8 mouse cellular contexts compared by ENCODE assay signal in the genomic region with DNA sequence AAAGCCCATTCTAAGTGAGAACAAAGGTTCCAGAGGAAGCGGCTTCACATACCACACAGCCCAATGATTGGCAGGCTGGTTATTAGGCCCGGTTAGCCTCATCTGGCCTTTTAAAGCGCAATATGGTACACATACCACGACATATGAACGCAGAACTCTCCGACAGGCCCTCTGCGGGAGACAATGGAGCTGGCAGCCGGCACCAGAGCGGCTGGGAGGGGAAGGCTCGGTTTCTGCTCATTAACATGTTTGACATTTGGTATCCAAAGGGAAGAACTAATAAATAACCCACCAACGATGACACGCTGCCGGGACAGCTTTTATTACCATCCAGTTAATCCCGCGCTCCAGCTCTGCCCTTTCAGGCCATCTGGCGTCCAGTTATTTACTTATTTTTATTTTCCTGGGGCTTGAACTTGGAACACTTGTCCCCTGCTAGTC.
DNase-seq lines count a peak whose midpoint lies in the region; ATAC-seq lines count a peak whose summit lies in the region.

No protein-coding gene starts in this region.

- H3K27ac ChIP-seq in lung, embryonic 16.5 days (ENCODE audit: low read length), result 0 out of 2 replicates have a peak overlapping the region, but pooled peaks have one; percentile 17
- no peak overlapping the region for H3K27ac ChIP-seq in stomach, embryonic 16.5 days (ENCODE audit: low read length)

- H3K4me3 ChIP-seq in lung, embryonic 16.5 days (ENCODE audit: low read length), result no peak overlapping the region
- H3K4me3 ChIP-seq in stomach, embryonic 16.5 days (replicated peaks; ENCODE audit: low read length), result no peak overlapping the region

- H3K4me1 ChIP-seq in lung, embryonic 16.5 days (replicated peaks; ENCODE audit: control insufficient read depth, insufficient read depth, low read length), result peaks cover 3% of the 10 kb centered on the region; the same call in 1 of the 2 replicates
- no peaks in the 10 kb centered on the region for H3K4me1 ChIP-seq in stomach, embryonic 16.5 days (ENCODE audit: control insufficient read depth, insufficient read depth, low read length)

- H3K9me3 ChIP-seq in lung, embryonic 16.5 days (ENCODE audit: control insufficient read depth, low read length), result no peaks in the 10 kb centered on the region
- no peaks in the 10 kb centered on the region for H3K9me3 ChIP-seq in stomach, embryonic 16.5 days (replicated peaks; ENCODE audit: control insufficient read depth, low read length)

- no peaks in the 10 kb centered on the region for H3K27me3 ChIP-seq in lung, embryonic 16.5 days (ENCODE audit: control insufficient read depth, insufficient read depth, low read depth, low read length)
- H3K27me3 ChIP-seq in stomach, embryonic 16.5 days (ENCODE audit: control insufficient read depth, insufficient read depth, low read length), result no peaks in the 10 kb centered on the region

- 0 out of 2 replicates have a peak, but pooled peaks have one; percentile 51 for ATAC-seq in lung, embryonic 16.5 days (ENCODE audit: low read depth)
- no peak for ATAC-seq in stomach, embryonic 16.5 days (ENCODE audit: insufficient read depth, low FRiP score)
- no peak for ATAC-seq in inflammation-experienced regulatory T-cells, adult 6 months
- ATAC-seq in megakaryocyte, adult 5-6 weeks (ENCODE audit: poor library complexity, severe bottlenecking), result no peak

- no peaks in the 10 kb centered on the region for H3K36me3 ChIP-seq in lung, embryonic 16.5 days (ENCODE audit: control insufficient read depth, insufficient read depth, low read length)
- no peaks in the 10 kb centered on the region for H3K36me3 ChIP-seq in stomach, embryonic 16.5 days (ENCODE audit: control insufficient read depth, insufficient read depth, low read length)

- DNase-seq in lung, adult 18-20 months, result no peak
- peak; percentile 75 for DNase-seq in forelimb bud, embryonic 11.5 days (ENCODE audit: low read depth, low spot score)
- DNase-seq in kidney, postnatal 4 days, result peak; percentile 66 to 71
- no peak for DNase-seq in c-Kit-positive CD71-positive TER-119-positive erythroid progenitor cells, embryonic 14.5 days (ENCODE audit: low spot score)

- H3K4me2 ChIP-seq in lung, embryonic 16.5 days (ENCODE audit: low read depth, low read length), result no peak overlapping the region
- H3K4me2 ChIP-seq in stomach, embryonic 16.5 days (ENCODE audit: low read depth, low read length), result no peak overlapping the region

- WGBS in lung, embryonic 16.5 days, result 56% methylated on average over 16 of the region's 16 CpGs
- WGBS in stomach, embryonic 16.5 days, result 35% methylated on average over 16 of the region's 16 CpGs

- H3K9ac ChIP-seq in lung, embryonic 16.5 days (ENCODE audit: low read length), result no peak overlapping the region
- H3K9ac ChIP-seq in stomach, embryonic 16.5 days (ENCODE audit: low read length), result 0 out of 2 replicates have a peak overlapping the region, but pooled peaks have one; percentile 3

Comparison
In these comparisons a context has a peak if more than half of its experiments do, and no peak if none do; other contexts are left out.
1. DNase-seq: peak in forelimb bud, embryonic 11.5 days (single experiment) and kidney, postnatal 4 days (2 of 2); none in lung, adult 18-20 months (0 of 2) and c-Kit-positive CD71-positive TER-119-positive erythroid progenitor cells, embryonic 14.5 days (single experiment).